Mouse (Mus musculus): ENCODE measurements around the gene Fam126a.

Fam126a gene

DNA sequence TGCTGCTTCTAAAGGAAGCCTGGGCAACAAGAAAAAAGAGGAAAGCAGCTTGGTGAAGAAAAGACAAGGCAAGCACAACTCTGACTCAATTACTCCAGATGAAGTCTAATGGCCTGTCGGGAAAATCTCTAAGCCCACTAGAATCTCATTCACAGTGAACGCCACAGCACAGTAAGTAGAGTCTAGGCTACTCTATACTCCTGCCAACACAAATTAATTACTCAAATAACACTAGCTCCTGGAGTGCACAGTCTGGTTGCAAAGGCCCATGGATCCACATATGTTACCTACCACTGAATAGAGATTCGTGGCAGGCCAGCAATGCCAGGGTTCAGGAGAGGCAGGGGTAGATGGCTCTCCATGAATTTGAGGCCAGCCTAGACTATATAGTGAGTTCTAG, 40.5 kb downstream of the Fam126a start:
- no peak for DNase-seq

DNA sequence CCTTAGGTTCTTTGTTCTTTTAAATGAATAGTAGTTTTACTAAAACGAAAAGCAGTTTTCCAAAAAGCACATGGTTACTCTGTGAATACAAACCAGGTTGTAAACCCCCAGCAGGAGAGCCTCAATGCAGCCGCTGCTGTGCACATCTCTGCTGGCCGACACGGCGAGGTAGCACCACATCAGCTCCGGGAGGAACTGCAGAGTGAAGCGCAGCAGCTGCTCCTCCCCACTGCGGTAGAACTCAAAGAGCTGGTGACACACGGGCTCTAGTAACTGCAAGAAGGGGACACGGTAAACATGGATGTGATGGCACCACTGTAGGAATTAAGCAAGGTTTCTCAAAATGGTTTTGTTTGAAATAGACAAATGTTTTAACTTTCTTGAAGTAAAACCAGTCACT, 42.7 kb downstream of the Fam126a start:
- no peak for DNase-seq

GRCm38 (mm10) chr5:23982081-23982480, 48.4 kb downstream of the Fam126a start:
- no peak for DNase-seq

DNA sequence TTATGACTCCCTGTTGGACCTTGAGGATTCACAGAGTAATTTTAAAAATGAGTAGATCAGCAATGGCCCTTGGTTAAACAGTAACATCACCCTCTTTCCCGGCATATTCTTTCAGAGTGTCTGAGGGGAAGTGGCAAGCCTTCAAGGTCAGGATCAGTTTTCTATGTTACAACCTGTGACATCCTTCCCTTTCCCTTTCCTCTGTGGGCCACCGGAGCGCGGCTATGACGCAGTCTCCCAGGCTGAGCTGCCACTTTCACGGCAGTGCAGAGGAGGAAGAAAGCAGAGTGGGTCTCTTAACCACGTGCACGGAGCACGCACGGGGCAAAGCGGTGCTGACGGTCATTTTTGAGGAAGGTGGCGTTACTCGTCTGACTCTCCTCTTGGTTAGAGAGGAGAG, 52.0 kb downstream of the Fam126a start:
- no peak for DNase-seq

DNA sequence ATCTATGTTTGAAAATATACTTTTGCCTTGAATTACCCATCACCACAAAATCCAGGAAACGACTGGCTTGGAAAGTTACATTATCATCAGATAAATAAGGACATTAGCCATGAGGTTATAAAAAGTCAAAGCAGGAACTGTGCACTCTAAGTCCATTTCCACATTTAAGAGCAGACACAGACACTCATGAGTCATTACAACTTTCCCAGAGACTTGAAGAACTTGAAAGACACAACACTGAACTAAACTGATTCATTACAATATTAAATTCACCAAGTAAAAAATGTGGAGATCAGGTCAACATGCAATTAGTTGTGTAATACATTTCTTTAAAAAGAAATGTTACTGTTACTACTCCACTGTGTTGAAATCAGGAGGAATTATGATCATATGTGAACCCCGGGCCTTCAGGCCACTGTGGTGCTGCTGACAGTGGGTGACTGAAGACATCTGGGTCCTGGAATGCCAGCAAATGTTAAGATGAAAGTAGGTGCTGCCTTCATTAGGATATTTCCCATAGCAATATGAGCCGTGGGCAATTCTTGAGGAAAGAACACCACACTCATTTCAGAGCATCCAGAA, 55.4 kb downstream of the Fam126a start:
- DNase-seq = no peak

DNA sequence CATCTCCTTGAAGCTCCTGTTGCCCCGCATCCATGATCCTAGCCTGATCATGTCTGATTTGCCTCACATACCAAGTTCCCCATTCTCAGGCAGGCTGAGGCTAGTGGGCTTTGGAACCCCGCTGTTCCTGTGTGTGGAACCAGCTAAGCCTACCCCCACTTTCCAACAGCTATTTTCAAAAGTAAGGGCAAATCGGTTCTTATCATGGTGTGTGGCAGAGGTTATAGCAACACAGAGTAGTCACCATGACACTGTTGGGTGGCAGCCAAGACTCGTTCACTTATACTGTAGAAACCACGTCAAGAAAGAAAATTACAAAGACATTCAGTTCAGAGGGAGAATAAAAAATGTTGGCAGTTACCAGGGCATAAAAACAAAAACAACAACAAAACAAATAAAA, 62.8 kb downstream of the Fam126a start:
- DNase-seq = no peak

GRCm38 (mm10) chr5:23964599-23965165, 65.8 kb downstream of the Fam126a start:
- DNase-seq = no peak

DNA sequence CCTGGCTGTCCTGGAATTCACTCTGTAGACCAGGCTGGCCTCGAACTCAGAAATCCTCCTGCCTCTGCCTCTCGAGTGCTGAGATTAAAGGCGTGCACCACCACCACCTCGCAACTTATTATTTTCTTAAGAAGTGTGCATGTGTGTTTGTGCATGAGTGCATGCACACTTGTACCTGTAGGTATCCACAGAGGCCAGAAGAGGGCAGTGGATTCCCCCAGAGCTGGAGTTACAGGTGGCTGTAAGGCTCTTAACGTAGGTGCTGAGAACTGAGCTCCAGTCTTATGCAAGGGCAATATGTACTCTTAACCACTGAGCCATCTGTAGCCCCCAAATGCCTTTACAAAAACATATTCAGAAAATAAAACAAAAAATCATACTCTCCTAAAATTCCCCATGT, 77.4 kb downstream of the Fam126a start:
- DNase-seq = no peak

GRCm38 (mm10) chr5:23948071-23948470, 82.4 kb downstream of the Fam126a start:
- no peak for DNase-seq

GRCm38 (mm10) chr5:23945056-23945455, 85.4 kb downstream of the Fam126a start:
- no peak for DNase-seq

- no peak for DNase-seq
Measured at GRCm38 (mm10) chr5:23943534-23943933, 87.0 kb downstream of the Fam126a start.

DNA sequence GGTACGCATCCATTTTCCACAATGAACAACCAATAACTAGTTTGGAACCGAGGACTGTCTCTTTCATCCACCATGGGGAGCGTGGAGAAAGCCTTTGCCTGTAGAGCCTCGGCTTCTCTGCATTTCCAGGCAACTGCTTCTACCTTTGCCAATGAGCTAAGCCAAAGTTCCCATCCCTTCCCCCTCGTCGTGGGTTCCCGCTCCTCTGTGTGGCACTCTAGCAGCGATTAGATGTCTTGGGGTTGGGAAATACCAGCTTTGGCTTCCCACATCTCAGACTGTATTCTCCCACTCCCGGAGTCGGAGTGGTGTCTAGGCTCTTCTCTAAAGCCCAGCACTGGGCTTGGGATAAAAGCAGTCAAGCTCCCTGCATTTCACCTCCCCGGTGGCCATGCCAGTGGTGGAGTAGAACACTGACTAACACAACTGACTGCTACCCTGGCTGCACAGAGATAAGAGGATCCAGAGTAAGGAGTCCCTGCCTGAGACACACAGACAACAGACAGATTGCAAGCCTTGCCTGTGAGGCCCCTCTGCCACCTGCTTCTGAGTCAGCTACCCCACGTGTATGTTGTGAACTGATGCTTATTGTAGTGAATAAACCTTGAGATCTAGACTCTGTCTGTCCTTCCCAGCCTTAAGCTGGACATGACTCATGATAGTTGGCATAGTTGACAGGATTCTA, 106.9 kb downstream of the Fam126a start:
- DNase-seq = no peak

GRCm38 (mm10) chr5:23922516-23923291, 107.8 kb downstream of the Fam126a start:
- no peak for DNase-seq

- no peak for DNase-seq
Measured at GRCm38 (mm10) chr5:23921316-23921715, 109.2 kb downstream of the Fam126a start.

GRCm38 (mm10) chr5:23919892-23920731, 110.4 kb downstream of the Fam126a start:
- DNase-seq = no peak

DNA sequence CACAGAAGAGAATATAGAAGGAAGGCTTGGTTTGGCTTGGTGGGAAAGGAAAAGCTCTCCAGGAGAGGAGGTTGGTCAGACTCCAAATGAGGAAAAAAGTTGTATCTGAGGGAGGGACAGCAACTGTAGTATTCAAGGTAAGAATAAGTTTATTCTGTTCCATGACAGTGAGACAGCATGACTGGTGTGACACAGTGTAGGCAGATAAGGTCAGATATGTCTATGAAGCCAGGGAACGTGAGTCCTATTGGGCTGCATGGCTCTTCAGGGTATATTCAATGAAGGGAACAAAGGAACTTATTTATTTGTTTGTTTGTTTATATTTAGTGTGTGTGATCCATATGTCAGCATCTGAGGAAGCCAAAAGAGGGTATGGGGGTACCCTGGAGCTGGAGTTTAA, 113.2 kb downstream of the Fam126a start:
- no peak for DNase-seq

DNA sequence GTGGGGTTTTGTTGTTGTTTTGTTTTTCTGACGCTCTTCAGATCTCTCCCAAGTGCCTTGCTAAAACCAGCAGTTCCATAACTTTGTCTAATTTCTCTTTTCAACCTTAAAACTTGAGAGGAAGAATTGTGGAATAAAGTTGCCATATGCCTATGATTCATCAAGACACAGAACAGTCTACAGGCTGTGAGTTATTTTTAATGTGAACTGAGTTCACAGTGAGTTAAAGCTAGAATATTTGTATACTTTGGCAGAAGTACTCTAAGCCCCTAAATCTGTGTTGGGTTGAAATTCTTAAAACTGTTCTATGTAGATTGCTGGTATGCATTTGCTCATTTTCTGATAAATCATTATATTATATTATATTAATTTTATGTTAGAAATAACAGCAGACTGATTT, 118.9 kb downstream of the Fam126a start:
- no peak for DNase-seq

DNA sequence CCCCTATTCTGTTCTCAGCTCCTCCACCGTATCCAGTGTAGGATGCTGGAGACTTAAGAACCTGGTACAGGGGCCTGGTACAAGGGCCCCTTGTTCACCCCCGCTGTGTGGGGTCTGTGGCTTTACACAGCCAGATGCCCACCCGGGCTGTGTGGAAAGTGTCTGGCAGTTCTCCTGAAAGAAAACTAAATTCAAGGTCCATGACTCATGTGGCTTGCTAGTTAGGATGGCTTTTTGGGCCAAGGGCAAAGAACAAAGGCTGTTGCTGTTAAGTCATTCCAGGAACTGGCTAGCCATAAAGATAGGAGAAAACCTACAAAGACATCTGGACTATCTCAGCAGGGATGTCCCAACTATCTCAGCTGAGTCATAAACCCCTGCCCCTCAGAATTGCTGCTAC, 121.2 kb downstream of the Fam126a start:
- no peak for DNase-seq

DNA sequence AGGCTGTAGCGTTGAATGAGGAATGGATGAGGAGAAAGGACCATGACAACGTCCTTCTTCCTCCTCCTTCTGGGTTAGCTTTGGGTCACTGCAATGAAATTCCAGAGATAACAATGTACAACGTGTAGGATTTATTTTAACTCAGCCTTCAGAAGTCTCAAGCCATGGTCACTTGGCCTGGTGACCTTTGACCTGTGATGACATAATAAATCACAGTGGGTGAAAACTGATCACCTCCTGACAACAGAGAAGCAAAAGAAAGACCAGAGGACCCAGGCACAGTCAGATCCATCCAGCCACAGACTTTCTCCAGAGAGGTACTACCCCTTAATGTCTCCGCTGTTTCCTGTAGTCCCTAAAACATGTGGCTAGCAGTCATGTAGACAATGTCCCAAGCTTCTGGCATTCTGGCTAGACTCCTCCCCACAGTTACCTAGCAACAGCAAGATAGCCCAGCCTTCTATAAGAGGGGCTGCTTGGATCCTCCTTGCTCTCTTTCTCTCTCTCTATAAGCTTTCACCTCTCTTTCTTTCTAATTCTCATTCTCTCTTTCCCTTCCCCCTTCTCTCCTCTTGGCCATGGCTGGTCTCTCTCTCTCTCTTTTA, 121.9 kb downstream of the Fam126a start:
- DNase-seq = no peak

- DNase-seq = no peak
Measured at GRCm38 (mm10) chr5:23902221-23902620, 128.3 kb downstream of the Fam126a start.

DNA sequence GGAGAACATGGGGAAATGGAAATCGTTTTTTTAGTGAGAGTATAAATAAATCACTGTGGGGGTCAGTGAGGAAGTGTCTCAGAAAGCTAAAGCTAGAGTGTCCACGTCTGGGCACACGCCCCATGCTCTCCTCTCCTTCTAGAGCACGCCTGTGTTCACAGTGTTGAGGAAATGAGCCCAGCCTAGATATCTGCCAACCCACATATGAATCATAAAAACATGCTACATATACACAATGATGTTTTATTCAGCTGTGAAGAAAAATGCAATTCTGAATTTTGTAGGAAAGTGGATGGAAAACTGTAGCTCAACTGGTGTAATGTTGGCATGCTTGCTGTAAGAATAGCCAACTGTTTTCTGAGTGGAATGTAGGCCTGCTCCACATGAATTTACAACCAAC, 130.3 kb downstream of the Fam126a start:
- DNase-seq = no peak
